Mouse (Mus musculus): Measurements from ENCODE around the gene C87414.
"Not testable (repeated sequence)": the region's sequence is repeated elsewhere in the genome, so short reads cannot be mapped to it uniquely, and the experiment has no call there.

DNA sequence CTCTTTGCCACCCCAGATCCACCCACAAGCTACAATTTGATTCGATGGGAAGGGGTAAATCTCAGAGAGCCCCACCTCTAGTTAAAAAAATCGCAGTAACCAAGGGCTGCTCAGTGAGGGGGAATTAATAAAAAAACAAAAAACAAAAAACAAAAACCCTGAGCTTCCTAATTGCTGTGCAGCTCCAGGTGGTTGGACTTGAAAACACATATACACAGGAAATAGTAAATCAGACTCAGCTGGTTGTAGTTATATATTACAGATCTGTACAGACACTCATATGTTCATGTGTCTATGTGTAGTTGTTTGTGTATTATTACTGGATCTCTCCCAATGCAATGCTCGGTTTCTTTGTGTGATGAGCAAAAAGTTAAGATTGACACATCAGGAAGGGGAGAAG lies at the start of gene C87414:
- not testable (repeated sequence) for TF ChIP-seq CTCF (IDR thresholded peaks at IDR 0.05; ENCODE audit: extremely low read depth, insufficient read depth, insufficient read length, insufficient replicate concordance); POLR2A (IDR thresholded peaks at IDR 0.05; ENCODE audit: low read depth, low read length)
